Mouse (Mus musculus) neural tube, embryonic 14.5 days (tissue): ENCODE results near the gene Shtn1. TPM values are rescaled to one million over a fixed set of nuclear protein-coding genes. Genes with fewer than 3 reads are reported as not detected.

Experiments used
- ATAC-seq: fragments of 200-750 bp; cut with Nextera tagmentation; 2 replicates; pipeline ENCODE4 v1.8.0; 2017; ENCODE audit warnings: low read depth, mild to moderate bottlenecking, moderate TSS enrichment, moderate library complexity
- H3K27ac ChIP-seq: fragments of 300-500 bp; sonication (generic); 2 replicates; pipeline ENCODE4 v1.5.1; 2014; ENCODE audit warnings: low read depth, mild to moderate bottlenecking, control low read depth, low read length, moderate library complexity, mixed read lengths
- H3K27me3 ChIP-seq: fragments of 300-500 bp; sonication (generic); 2 replicates; pipeline ENCODE4 v1.6.1; 2014; ENCODE audit warnings: low read length; ENCODE audit not compliant: control insufficient read depth, insufficient read depth
- H3K36me3 ChIP-seq: fragments of 300-500 bp; sonication (generic); 2 replicates; pipeline ENCODE4 v1.6.1; 2014; ENCODE audit warnings: low read length, mixed read lengths; ENCODE audit not compliant: control insufficient read depth, insufficient read depth
- H3K4me1 ChIP-seq: fragments of 300-500 bp; sonication (generic); 2 replicates; pipeline ENCODE4 v1.6.1; 2014; ENCODE audit warnings: low read length; ENCODE audit not compliant: control insufficient read depth, insufficient read depth
- H3K4me2 ChIP-seq: fragments of 300-500 bp; sonication (generic); 2 replicates; pipeline ENCODE4 v1.6.1; 2014; ENCODE audit warnings: mild to moderate bottlenecking, low read depth, low read length, control low read depth
- H3K4me3 ChIP-seq: fragments of 300-500 bp; sonication (generic); 2 replicates; pipeline ENCODE4 v1.5.1; 2014; ENCODE audit warnings: low read depth, low read length, control low read depth, mixed read lengths
- H3K9ac ChIP-seq: fragments of 300-500 bp; sonication (generic); replicated peaks from 2 replicates; pipeline ENCODE4 v1.6.1; 2014; ENCODE audit warnings: low read depth, mild to moderate bottlenecking, control low read depth, low read length, mixed read lengths
- H3K9me3 ChIP-seq: fragments of 300-500 bp; sonication (generic); 2 replicates; pipeline ENCODE4 v1.6.1; 2016; ENCODE audit warnings: low read length; ENCODE audit not compliant: control insufficient read depth
- WGBS: fragments of 180-500 bp; shearing (Covaris S2); extraction: QIAGEN DNeasy Blood & Tissue Kit; methylation state at CpG from one replicate; pipeline ENCODE4 v1.1.7; 2014; 5-methylcytosine and 5-hydroxymethylcytosine counted together
- polyA plus RNA-seq: library from polyadenylated mRNA; unstranded; fragments of >200 nt; fragmentation: Nextera tagmentation; extraction: Ambion mirVana; gene quantifications from 2 replicates; pipeline ENCODE4 v1.2.1, GENCODE M21; 2014

The Shtn1 gene
- polyA plus RNA-seq, 1 experiment from 2014 or later, result 54.9 TPM

GRCm38 (mm10) chr19:59006577-59007340 is 69.1 kb downstream of the Shtn1 start:
- H3K9ac ChIP-seq, result no peak overlapping the region
- whole genome bisulfite sequencing, result 42% methylated on average over 15 of the region's 15 CpGs
- H3K36me3 ChIP-seq, result no peaks in the 10 kb centered on the region
- no peak overlapping the region for H3K4me2 ChIP-seq
- no peak; the same call in 1 of the 2 replicates for ATAC-seq
- peak overlapping the region; percentile 16; the same call in 1 of the 2 replicates for H3K27ac ChIP-seq
- H3K27me3 ChIP-seq, result no peaks in the 10 kb centered on the region
- H3K4me1 ChIP-seq, result no peaks in the 10 kb centered on the region
- no peaks in the 10 kb centered on the region for H3K9me3 ChIP-seq
- no peak overlapping the region for H3K4me3 ChIP-seq

DNA sequence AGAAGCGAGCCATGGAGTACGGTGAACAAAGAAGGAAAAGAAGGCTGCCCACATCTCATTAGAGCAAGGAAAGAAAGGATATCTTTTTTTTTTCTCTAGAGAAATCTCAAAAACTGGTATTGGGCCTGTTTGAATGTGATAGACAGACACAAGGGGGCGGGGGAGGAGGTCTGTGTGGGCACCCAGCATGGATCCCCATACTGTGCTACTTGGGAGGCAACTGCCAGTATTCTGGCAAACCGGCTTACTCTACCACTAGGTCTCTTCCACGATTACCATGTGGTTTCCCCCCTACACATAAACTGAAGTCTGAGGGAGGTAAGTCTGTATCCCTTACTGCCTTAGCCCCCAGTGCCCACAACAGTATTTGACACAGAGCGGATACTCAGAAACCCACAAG is 73.1 kb downstream of the Shtn1 start:
- no peaks in the 10 kb centered on the region for H3K4me1 ChIP-seq
- H3K4me2 ChIP-seq, result no peak overlapping the region
- no peak overlapping the region for H3K4me3 ChIP-seq
- no peaks in the 10 kb centered on the region for H3K27me3 ChIP-seq
- no peaks in the 10 kb centered on the region for H3K9me3 ChIP-seq
- H3K27ac ChIP-seq, result no peak overlapping the region
- no peak overlapping the region for H3K9ac ChIP-seq
- ATAC-seq, result no peak
- no peaks in the 10 kb centered on the region; the same call in 1 of the 2 replicates for H3K36me3 ChIP-seq
- WGBS, result 88% methylated on average over 6 of the region's 6 CpGs

DNA sequence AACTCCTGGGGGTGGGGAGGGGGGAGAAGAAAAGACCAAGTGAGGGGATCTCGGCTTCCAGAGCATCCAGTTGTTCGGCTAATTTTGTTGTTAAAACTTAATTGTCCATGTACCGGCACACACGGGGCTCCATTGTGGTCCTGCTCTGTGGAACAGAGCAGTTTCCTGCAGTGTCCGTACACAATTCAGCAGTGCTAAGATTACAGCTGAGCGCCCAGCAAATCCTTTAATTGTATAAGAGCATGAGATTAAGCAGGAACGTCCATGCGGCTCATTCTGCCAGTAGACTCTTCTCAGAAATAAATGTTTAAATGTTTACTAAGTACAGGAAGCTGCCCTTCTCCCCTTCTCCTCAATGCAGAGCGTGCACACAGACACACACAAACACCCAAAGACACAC is 94.3 kb downstream of the Shtn1 start:
- Histone ChIP-seq H3K36me3 (no peaks in the 10 kb centered on the region), H3K27ac (no peak overlapping the region), H3K4me1 (peaks cover 17% of the 10 kb centered on the region; the same call in 1 of the 2 replicates), H3K27me3 (peaks cover 7% of the 10 kb centered on the region; the same call in 1 of the 2 replicates), H3K9me3 (no peaks in the 10 kb centered on the region), H3K4me3 (no peak overlapping the region), H3K4me2 (no peak overlapping the region), H3K9ac (no peak overlapping the region)
- WGBS, result 13% methylated on average over 9 of the region's 9 CpGs
- no peak for ATAC-seq

DNA sequence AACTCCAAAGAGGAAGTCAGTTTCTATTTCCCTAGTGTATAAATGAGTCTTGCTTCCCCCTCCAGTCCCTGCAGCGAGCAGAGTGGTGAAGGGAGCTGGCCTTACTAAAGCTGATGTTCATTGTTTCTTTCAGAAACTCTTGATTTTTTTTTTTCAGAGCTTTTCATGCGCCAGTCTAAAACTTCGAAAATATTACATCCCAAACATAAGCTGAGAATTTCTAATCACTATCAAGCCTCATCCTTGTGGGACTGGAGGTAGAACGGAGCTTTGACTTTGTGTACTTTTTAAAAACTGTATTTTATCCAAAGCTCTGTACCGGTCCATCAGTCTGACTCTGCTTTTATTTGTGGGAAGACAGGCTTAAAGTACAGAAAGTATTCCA is 95.9 kb downstream of the Shtn1 start:
- Histone ChIP-seq H3K36me3 (no peaks in the 10 kb centered on the region), H3K27me3 (peaks cover 19% of the 10 kb centered on the region; the same call in 1 of the 2 replicates)

GRCm38 (mm10) chr19:58979436-58980055 is 96.4 kb downstream of the Shtn1 start:
- Histone ChIP-seq H3K27ac (no peak overlapping the region), H3K27me3 (peaks cover 19% of the 10 kb centered on the region; the same call in 1 of the 2 replicates), H3K9me3 (no peaks in the 10 kb centered on the region), H3K4me2 (peak overlapping the region; percentile 11; the same call in 1 of the 2 replicates), H3K4me1 (peaks cover 17% of the 10 kb centered on the region; the same call in 1 of the 2 replicates), H3K9ac (no peak overlapping the region), H3K4me3 (no peak overlapping the region), H3K36me3 (no peaks in the 10 kb centered on the region)
- 26% methylated on average over 13 of the region's 13 CpGs for WGBS
- no peak for ATAC-seq

More for the DNA sequence above, 95.9 kb downstream of the Shtn1 start:
- 66% methylated on average over 5 of the region's 5 CpGs for WGBS
- Histone ChIP-seq H3K4me2 (no peak overlapping the region), H3K4me3 (no peak overlapping the region), H3K9ac (no peak overlapping the region), H3K27ac (no peak overlapping the region), H3K4me1 (peaks cover 17% of the 10 kb centered on the region; the same call in 1 of the 2 replicates), H3K9me3 (no peaks in the 10 kb centered on the region)
- no peak for ATAC-seq

- no peak for ATAC-seq
- Histone ChIP-seq H3K27ac (no peak overlapping the region), H3K4me1 (peaks cover 17% of the 10 kb centered on the region; the same call in 1 of the 2 replicates), H3K27me3 (peaks cover 22% of the 10 kb centered on the region), H3K9ac (no peak overlapping the region), H3K36me3 (no peaks in the 10 kb centered on the region), H3K9me3 (no peaks in the 10 kb centered on the region), H3K4me3 (no peak overlapping the region), H3K4me2 (peak overlapping the region; percentile 11; the same call in 1 of the 2 replicates)
- 59% methylated on average over 11 of the region's 11 CpGs for WGBS
Measured at GRCm38 (mm10) chr19:58978401-58979171, 97.3 kb downstream of the Shtn1 start.

DNA sequence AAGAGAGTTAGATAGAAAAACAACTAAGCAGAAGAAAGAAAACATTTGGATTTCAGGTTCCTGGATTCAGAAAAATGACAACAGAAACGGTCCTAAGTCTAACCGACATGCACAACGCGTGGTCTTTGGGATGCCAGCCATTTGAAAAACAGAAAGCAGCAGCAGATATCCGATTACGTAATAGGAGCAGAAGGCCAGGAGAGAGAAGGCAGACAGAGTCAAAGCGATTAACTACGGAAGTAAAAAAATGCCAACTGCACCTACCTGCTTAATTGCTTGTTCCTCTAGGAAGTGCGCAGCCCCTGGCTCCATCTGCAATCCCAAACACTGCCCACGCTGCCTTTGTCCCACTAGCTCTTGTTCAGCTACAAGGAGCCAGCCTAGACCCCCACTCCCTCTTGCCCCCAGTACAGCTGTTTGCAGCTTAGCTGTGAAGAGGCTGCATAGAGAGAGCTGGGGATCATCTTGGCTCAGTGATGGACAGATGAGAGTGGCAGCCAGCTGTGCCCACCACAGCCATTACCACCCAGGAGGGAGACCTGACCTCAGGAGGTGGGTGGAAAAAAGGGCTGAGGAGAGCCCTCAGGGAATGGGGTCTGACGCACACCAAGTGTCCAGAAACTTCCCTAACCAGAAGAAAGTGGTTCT is 100.6 kb downstream of the Shtn1 start:
- 85% methylated on average over 11 of the region's 11 CpGs for WGBS
- no peaks in the 10 kb centered on the region for H3K9me3 ChIP-seq
- H3K4me1 ChIP-seq, result peaks cover 14% of the 10 kb centered on the region; the same call in 1 of the 2 replicates
- no peak for ATAC-seq
- no peak overlapping the region for H3K9ac ChIP-seq
- H3K27ac ChIP-seq, result no peak overlapping the region
- no peak overlapping the region for H3K4me3 ChIP-seq
- H3K36me3 ChIP-seq, result no peaks in the 10 kb centered on the region
- H3K27me3 ChIP-seq, result peaks cover 39% of the 10 kb centered on the region
- H3K4me2 ChIP-seq, result no peak overlapping the region

DNA sequence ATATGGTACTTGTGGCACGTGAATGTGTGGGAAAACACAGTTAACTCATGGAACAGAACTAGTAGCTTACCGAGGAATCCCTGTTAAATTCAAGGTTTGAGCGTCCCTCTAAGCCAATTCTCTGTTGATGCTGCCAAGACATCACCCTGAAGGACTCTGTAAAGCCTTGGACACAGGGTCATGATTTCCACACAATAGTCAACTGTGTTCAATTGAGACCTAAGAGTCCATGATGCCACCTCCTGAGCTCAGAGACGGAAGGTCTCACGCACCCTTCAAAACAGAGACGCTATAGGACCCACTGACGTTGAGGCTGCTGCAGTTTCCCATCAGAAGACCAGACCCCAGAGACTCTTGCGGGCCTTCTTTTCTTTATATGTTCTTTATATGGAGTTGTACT is 101.8 kb downstream of the Shtn1 start:
- no peak for ATAC-seq
- Histone ChIP-seq H3K9me3 (no peaks in the 10 kb centered on the region), H3K27ac (no peak overlapping the region), H3K4me1 (peaks cover 9% of the 10 kb centered on the region; the same call in 1 of the 2 replicates), H3K9ac (no peak overlapping the region), H3K27me3 (peaks cover 46% of the 10 kb centered on the region), H3K4me2 (no peak overlapping the region), H3K36me3 (no peaks in the 10 kb centered on the region), H3K4me3 (no peak overlapping the region)
- WGBS, result 89% methylated on average over 8 of the region's 8 CpGs
